In genomic region chr4:101146047-101146745, GRCm38 (mm10) we compare ENCODE assay signal across 9 mouse cellular contexts.
DNase-seq lines count a peak whose midpoint lies in the region; ATAC-seq and TF ChIP-seq lines count a peak whose summit lies in the region.
"Had no signal": no experiment of that assay in that cellular context is flagged by ENCODE, and none has a peak within 500 bp of the region (broad histone marks: within the 10 kb centered on the region; RNA-seq: fewer than 3 reads in every experiment).

No protein-coding gene starts in this region.

- no peak overlapping the region for H3K27ac ChIP-seq in ES-Bruce4 (ENCODE audit: insufficient read depth, low read length)
- H3K27ac ChIP-seq in liver, postnatal 0 days (ENCODE audit: low read depth): no peak overlapping the region
- no peak overlapping the region for H3K27ac ChIP-seq in neural tube, embryonic 15.5 days (replicated peaks)
- H3K27ac ChIP-seq in thymus, adult 2 months (ENCODE audit: control insufficient read depth, insufficient read depth, low read length): no peak overlapping the region
- H3K27ac ChIP-seq: liver, embryonic 15.5 days had no signal

- H3K9me3 ChIP-seq in ES-Bruce4 (replicated peaks; ENCODE audit: control insufficient read depth, insufficient read depth, low read length, poor library complexity, severe bottlenecking): no peaks in the 10 kb centered on the region
- no peaks in the 10 kb centered on the region for H3K9me3 ChIP-seq in liver, postnatal 0 days (ENCODE audit: low read length)
- H3K9me3 ChIP-seq in neural tube, embryonic 15.5 days (replicated peaks): no peaks in the 10 kb centered on the region
- H3K9me3 ChIP-seq: liver, embryonic 15.5 days had no signal

- TF ChIP-seq CTCF in ES-Bruce4 (IDR thresholded peaks at IDR 0.05; ENCODE audit: low read depth, low read length): peak; percentile 24
- TF ChIP-seq CTCF in liver, postnatal 0 days (IDR thresholded peaks at IDR 0.05; ENCODE audit: low read depth): peak; percentile 94
- no peak for TF ChIP-seq CTCF in thymus, adult 2 months (IDR thresholded peaks at IDR 0.05; ENCODE audit: borderline replicate concordance, control insufficient read depth, extremely low read depth, insufficient read depth, low read length, poor library complexity)

- TF ChIP-seq POLR2A in ES-Bruce4 (IDR thresholded peaks at IDR 0.05; ENCODE audit: insufficient read depth, low read length): no peak
- TF ChIP-seq POLR2A in thymus, adult 2 months (IDR thresholded peaks at IDR 0.05; ENCODE audit: control insufficient read depth, extremely low read depth, insufficient read depth, low read length, poor library complexity): no peak

- no peaks in the 10 kb centered on the region for H3K27me3 ChIP-seq in ES-Bruce4 (ENCODE audit: control insufficient read depth, insufficient read depth, low read length, poor library complexity, severe bottlenecking)
- no peaks in the 10 kb centered on the region for H3K27me3 ChIP-seq in liver, postnatal 0 days (ENCODE audit: insufficient read depth, low read length)
- H3K27me3 ChIP-seq in neural tube, embryonic 15.5 days (replicated peaks): no peaks in the 10 kb centered on the region
- no peaks in the 10 kb centered on the region for H3K27me3 ChIP-seq in thymus, adult 2 months (ENCODE audit: control insufficient read depth, insufficient read depth, low read length)
- H3K27me3 ChIP-seq: liver, embryonic 15.5 days had no signal

- peak; percentile 72 for DNase-seq in brain, embryonic 18.5 days (ENCODE audit: low read depth, low spot score)
- DNase-seq in heart, postnatal 10 days: peak; percentile 75 to 84
- DNase-seq in kidney, postnatal 36 days: peak; percentile 61 to 79
- DNase-seq in liver, postnatal 0 days: peak; percentile 55
- peak; percentile 71 for DNase-seq in thymus, adult 2 months

- no peak overlapping the region for H3K9ac ChIP-seq in ES-Bruce4 (ENCODE audit: low read depth, poor library complexity, severe bottlenecking)
- H3K9ac ChIP-seq in liver, postnatal 0 days (replicated peaks): no peak overlapping the region
- H3K9ac ChIP-seq in neural tube, embryonic 15.5 days (replicated peaks): no peak overlapping the region
- H3K9ac ChIP-seq: liver, embryonic 15.5 days had no signal

- no peak overlapping the region for H3K4me3 ChIP-seq in ES-Bruce4 (ENCODE audit: low read depth, low read length)
- H3K4me3 ChIP-seq in liver, postnatal 0 days (ENCODE audit: low read depth, low read length): no peak overlapping the region
- H3K4me3 ChIP-seq in neural tube, embryonic 15.5 days (replicated peaks): no peak overlapping the region
- H3K4me3 ChIP-seq in thymus, adult 2 months (ENCODE audit: control insufficient read depth, insufficient read depth, low read length): no peak overlapping the region
- H3K4me3 ChIP-seq: liver, embryonic 15.5 days had no signal

- no peak for TF ChIP-seq EP300 in ES-Bruce4 (IDR thresholded peaks at IDR 0.05; ENCODE audit: insufficient read depth, low read depth, low read length)
- no peak for TF ChIP-seq EP300 in liver, postnatal 0 days (IDR thresholded peaks at IDR 0.05; ENCODE audit: low read depth)

- WGBS in liver, postnatal 0 days (ENCODE audit: insufficient replicate concordance): 34% methylated on average over 9 of the region's 9 CpGs
- WGBS in neural tube, embryonic 15.5 days: 27% methylated on average over 9 of the region's 9 CpGs
- 34% methylated on average over 9 of the region's 9 CpGs for WGBS in thymus, adult 2 months

- no peaks in the 10 kb centered on the region for H3K36me3 ChIP-seq in ES-Bruce4 (ENCODE audit: control insufficient read depth, insufficient read depth, low read length, poor library complexity, severe bottlenecking)
- peaks cover 13% of the 10 kb centered on the region; the same call in 1 of the 2 replicates for H3K36me3 ChIP-seq in liver, postnatal 0 days (replicated peaks; ENCODE audit: insufficient read depth, low read length)
- H3K36me3 ChIP-seq in neural tube, embryonic 15.5 days: peaks cover 7% of the 10 kb centered on the region
- H3K36me3 ChIP-seq in thymus, adult 2 months (ENCODE audit: control insufficient read depth, insufficient read depth, low read length): peaks cover 11% of the 10 kb centered on the region

- intact Hi-C loops in heart, postnatal 10 days (cut with DNase I): loop anchor here (1.0 to 5.0 kb wide), 3 partner anchors 148 to 558 kb away; no protein-coding TSS in a partner anchor

- peak; percentile 64 for ATAC-seq in erythroid progenitor cell, adult 5-6 weeks (replicated peaks; ENCODE audit: low FRiP score, poor library complexity, severe bottlenecking)
- peak; percentile 36; the same call in 1 of the 2 replicates for ATAC-seq in liver, postnatal 0 days
- ATAC-seq in neural tube, embryonic 15.5 days (ENCODE audit: low FRiP score): peak; percentile 88

- no peak overlapping the region for H3K4me2 ChIP-seq in liver, postnatal 0 days (ENCODE audit: low read depth, low read length)
- peak overlapping the region; percentile 48 for H3K4me2 ChIP-seq in neural tube, embryonic 15.5 days
- H3K4me2 ChIP-seq: liver, embryonic 15.5 days had no signal

- H3K4me1 ChIP-seq in ES-Bruce4 (ENCODE audit: control insufficient read depth, insufficient read depth, low read length): no peaks in the 10 kb centered on the region
- no peaks in the 10 kb centered on the region for H3K4me1 ChIP-seq in liver, postnatal 0 days (ENCODE audit: insufficient read depth)
- H3K4me1 ChIP-seq in neural tube, embryonic 15.5 days: peaks cover 3% of the 10 kb centered on the region
- peaks cover 9% of the 10 kb centered on the region for H3K4me1 ChIP-seq in thymus, adult 2 months (replicated peaks; ENCODE audit: control insufficient read depth, insufficient read depth, low read length)
- H3K4me1 ChIP-seq: liver, embryonic 15.5 days had no signal

Comparison
In these comparisons a context has a peak if more than half of its experiments do, and no peak if none do; other contexts are left out.
1. ATAC-seq: peak in every context shown above with its lines; median percentile 88 in neural tube, embryonic 15.5 days; 64 in erythroid progenitor cell, adult 5-6 weeks; 36 in liver, postnatal 0 days.